Mouse (Mus musculus): ENCODE data around the gene Lrr1. TPM values are rescaled to one million over a fixed set of nuclear protein-coding genes. Genes with fewer than 3 reads are reported as not detected.

The Lrr1 gene
- polyA plus RNA-seq, 1 experiment from 2014 or later: 22.0 TPM

Small RNA genes within 50 kb of the gene (microRNA-seq; reads per million reads assigned to microRNA genes)
- gene Gm47287 (not detected), gene Gm47295 (not detected)

Other genes with a start within 250 kb of the Lrr1 start
- gene Rps29, start 9.6 kb upstream of the Lrr1 start, polyA plus RNA-seq (2015; fragmentation: Nextera tagmentation; extraction: Ambion mirVana): 2,108 and 2,174 TPM in 2 replicates
- 521 and 554 TPM in 2 replicates for gene Rpl36al, start 15.3 kb downstream of the Lrr1 start, polyA plus RNA-seq (2015; fragmentation: Nextera tagmentation; extraction: Ambion mirVana)
- gene Mgat2, start 15.3 kb downstream of the Lrr1 start, polyA plus RNA-seq (2015; fragmentation: Nextera tagmentation; extraction: Ambion mirVana): 43.8 and 44.1 TPM in 2 replicates
- 33.8 and 40.4 TPM in 2 replicates for gene Gm49383, start 28.3 kb downstream of the Lrr1 start, polyA plus RNA-seq (2015; fragmentation: Nextera tagmentation; extraction: Ambion mirVana)
- gene Dnaaf2, start 29.6 kb downstream of the Lrr1 start, polyA plus RNA-seq (2015; fragmentation: Nextera tagmentation; extraction: Ambion mirVana): 12.0 and 14.4 TPM in 2 replicates
- 26.1 and 33.9 TPM in 2 replicates for gene Gm49384, start 35.5 kb downstream of the Lrr1 start, polyA plus RNA-seq (2015; fragmentation: Nextera tagmentation; extraction: Ambion mirVana)
- 25.5 and 29.5 TPM in 2 replicates for gene Pole2, start 59.4 kb downstream of the Lrr1 start, polyA plus RNA-seq (2015; fragmentation: Nextera tagmentation; extraction: Ambion mirVana)
- 10.5 and 12.4 TPM in 2 replicates for gene Klhdc1, start 72.4 kb downstream of the Lrr1 start, polyA plus RNA-seq (2015; fragmentation: Nextera tagmentation; extraction: Ambion mirVana)
- gene Klhdc2, start 127.9 kb downstream of the Lrr1 start, polyA plus RNA-seq (2015; fragmentation: Nextera tagmentation; extraction: Ambion mirVana): 148 and 150 TPM in 2 replicates
- 107 and 112 TPM in 2 replicates for gene Nemf, start 188.4 kb downstream of the Lrr1 start, polyA plus RNA-seq (2015; fragmentation: Nextera tagmentation; extraction: Ambion mirVana)
- gene Arf6, start 203.3 kb downstream of the Lrr1 start, polyA plus RNA-seq (2015; fragmentation: Nextera tagmentation; extraction: Ambion mirVana): 48.4 and 56.7 TPM in 2 replicates
- 1.6 and 2.6 TPM in 2 replicates for gene Gm9887, start 203.6 kb downstream of the Lrr1 start, polyA plus RNA-seq (2015; fragmentation: Nextera tagmentation; extraction: Ambion mirVana)